Mouse (Mus musculus): ENCODE results near the gene Rnaseh2c. TPM values are rescaled to one million over a fixed set of nuclear protein-coding genes. Genes with fewer than 3 reads are reported as not detected.

The Rnaseh2c gene
- total RNA-seq, 2 experiments from 2014 or later, result 42.4 to 53.6 TPM

- no peak overlapping the region for H3K27ac ChIP-seq
- H3K4me3 ChIP-seq, result no peak overlapping the region
- TF ChIP-seq CTCF (IDR thresholded peaks at IDR 0.05), result no peak
- intact Hi-C loops (cut with DNase I), result no loop called here
- no peak for DNase-seq
These were observed 18.3 kb downstream of the Rnaseh2c start for GRCm38 (mm10) chr19:5620007-5620406.

- H3K27ac ChIP-seq, result no peak overlapping the region
- no peak for TF ChIP-seq CTCF (IDR thresholded peaks at IDR 0.05)
- intact Hi-C loops (cut with DNase I), result no loop called here
- no peak overlapping the region for H3K4me3 ChIP-seq
- DNase-seq, result no peak
These were observed 20.2 kb downstream of the Rnaseh2c start for GRCm38 (mm10) chr19:5621884-5622283.

- no peak overlapping the region for H3K4me3 ChIP-seq
- intact Hi-C loops (cut with DNase I), result no loop called here
- no peak for TF ChIP-seq CTCF (IDR thresholded peaks at IDR 0.05)
- H3K27ac ChIP-seq, result no peak overlapping the region
- DNase-seq, result no peak
These were observed 23.6 kb downstream of the Rnaseh2c start for GRCm38 (mm10) chr19:5625311-5625710.

GRCm38 (mm10) chr19:5629907-5630306 is 28.2 kb downstream of the Rnaseh2c start:
- intact Hi-C loops (cut with DNase I), result no loop called here
- DNase-seq, result no peak
- TF ChIP-seq CTCF (IDR thresholded peaks at IDR 0.05), result no peak
- no peak overlapping the region for H3K4me3 ChIP-seq
- H3K27ac ChIP-seq, result no peak overlapping the region

GRCm38 (mm10) chr19:5632120-5632519 is 30.4 kb downstream of the Rnaseh2c start:
- intact Hi-C loops (cut with DNase I), result no loop called here
- H3K27ac ChIP-seq, result no peak overlapping the region
- no peak for TF ChIP-seq CTCF (IDR thresholded peaks at IDR 0.05)
- DNase-seq, result no peak
- H3K4me3 ChIP-seq, result no peak overlapping the region

GRCm38 (mm10) chr19:5636036-5636570 is 34.4 kb downstream of the Rnaseh2c start:
- TF ChIP-seq CTCF (IDR thresholded peaks at IDR 0.05), result no peak
- intact Hi-C loops (cut with DNase I), result loop anchor here (1.0 kb wide), 1 partner anchor 68 kb away; the partner anchor contains the start of gene Ap5b1
- Histone ChIP-seq H3K27ac (peak overlapping the region; percentile 100), H3K4me3 (peak overlapping the region; percentile 92)
- no peak for DNase-seq

- DNase-seq, result peak; percentile 67
- peak overlapping the region; percentile 100 for H3K27ac ChIP-seq
- H3K4me3 ChIP-seq, result peak overlapping the region; percentile 92
- no peak for TF ChIP-seq CTCF (IDR thresholded peaks at IDR 0.05)
- intact Hi-C loops (cut with DNase I), result loop anchor here (1.0 kb wide), 1 partner anchor 68 kb away; the partner anchor contains the start of gene Ap5b1
These were observed 34.9 kb downstream of the Rnaseh2c start for GRCm38 (mm10) chr19:5636571-5637041.

- no peak for TF ChIP-seq CTCF (IDR thresholded peaks at IDR 0.05)
- intact Hi-C loops (cut with DNase I), result no loop called here
- Histone ChIP-seq H3K4me3 (peak within 1 kb of the TSS; percentile 92), H3K27ac (peak within 1 kb of the TSS; percentile 100)
- DNase-seq, result peak; percentile 96
These were observed 35.7 kb downstream of the Rnaseh2c start, which contains the start of gene Rela for GRCm38 (mm10) chr19:5637069-5638047. Gene Rela (plus strand): TSS chr19:5637483.

GRCm38 (mm10) chr19:5638416-5639005 is 36.8 kb downstream of the Rnaseh2c start:
- DNase-seq, result no peak
- intact Hi-C loops (cut with DNase I), result no loop called here
- Histone ChIP-seq H3K27ac (peak overlapping the region; percentile 100), H3K4me3 (peak overlapping the region; percentile 92)
- no peak for TF ChIP-seq CTCF (IDR thresholded peaks at IDR 0.05)

GRCm38 (mm10) chr19:5640339-5640738 is 38.7 kb downstream of the Rnaseh2c start:
- no peak for TF ChIP-seq CTCF (IDR thresholded peaks at IDR 0.05)
- Histone ChIP-seq H3K27ac (no peak overlapping the region), H3K4me3 (no peak overlapping the region)
- intact Hi-C loops (cut with DNase I), result no loop called here
- DNase-seq, result no peak

- intact Hi-C loops (cut with DNase I), result no loop called here
- no peak overlapping the region for H3K27ac ChIP-seq
These were observed 39.3 kb downstream of the Rnaseh2c start for GRCm38 (mm10) chr19:5641021-5641420.

GRCm38 (mm10) chr19:5641641-5642040 is 40.0 kb downstream of the Rnaseh2c start:
- no peak overlapping the region for H3K27ac ChIP-seq
- H3K4me3 ChIP-seq, result no peak overlapping the region
- no peak for TF ChIP-seq CTCF (IDR thresholded peaks at IDR 0.05)
- no peak for DNase-seq
- intact Hi-C loops (cut with DNase I), result no loop called here

More at GRCm38 (mm10) chr19:5641021-5641420, 39.3 kb downstream of the Rnaseh2c start:
- no peak for DNase-seq
- TF ChIP-seq CTCF (IDR thresholded peaks at IDR 0.05), result no peak
- no peak overlapping the region for H3K4me3 ChIP-seq

GRCm38 (mm10) chr19:5645280-5645679 is 43.6 kb downstream of the Rnaseh2c start:
- intact Hi-C loops (cut with DNase I), result no loop called here

More at GRCm38 (mm10) chr19:5645280-5645679, 43.6 kb downstream of the Rnaseh2c start:
- TF ChIP-seq CTCF (IDR thresholded peaks at IDR 0.05), result no peak
- Histone ChIP-seq H3K27ac (no peak overlapping the region), H3K4me3 (no peak overlapping the region)
- DNase-seq, result peak; percentile 5
